Mouse (Mus musculus) fat pad, adult 2 months (tissue): ENCODE results near the gene Arhgef10l.
A peak's percentile ranks its signal among the peaks of the same experiment; 100 is the strongest.

Experiments used
- DNase-seq: peaks from one replicate; pipeline ENCODE4 v3.0.0-alpha.2; 2011; ENCODE audit warnings: low read depth, low spot score; ENCODE audit errors: extremely low read depth

Arhgef10l gene

DNA sequence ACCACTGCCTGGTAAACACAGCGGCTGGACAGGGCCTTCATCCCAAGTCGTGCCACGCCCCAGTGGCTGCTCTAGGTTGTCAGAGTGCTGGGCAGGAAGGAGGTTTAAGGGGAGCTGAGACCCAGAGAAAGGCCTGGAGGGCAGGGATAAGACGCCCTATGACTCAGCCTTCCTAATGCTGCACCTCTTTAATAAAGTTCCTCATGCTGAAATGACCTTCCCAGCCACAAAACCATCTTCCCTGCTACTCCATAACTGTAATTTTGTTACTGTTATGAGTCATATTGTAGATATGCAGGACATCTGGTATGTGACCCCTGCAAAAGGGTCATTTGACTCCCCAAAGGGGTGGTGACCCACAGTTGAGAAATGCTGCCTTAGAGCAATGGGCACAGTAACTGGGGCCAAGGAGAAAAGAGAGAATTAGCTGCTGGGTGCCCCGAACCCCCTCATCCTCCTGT, 128.2 kb downstream of the Arhgef10l start:
- no peak for DNase-seq

- DNase-seq = no peak
These were observed 130.5 kb downstream of the Arhgef10l start for GRCm38 (mm10) chr4:140535323-140535722.

GRCm38 (mm10) chr4:140532270-140532669, 133.5 kb downstream of the Arhgef10l start:
- DNase-seq = no peak

DNA sequence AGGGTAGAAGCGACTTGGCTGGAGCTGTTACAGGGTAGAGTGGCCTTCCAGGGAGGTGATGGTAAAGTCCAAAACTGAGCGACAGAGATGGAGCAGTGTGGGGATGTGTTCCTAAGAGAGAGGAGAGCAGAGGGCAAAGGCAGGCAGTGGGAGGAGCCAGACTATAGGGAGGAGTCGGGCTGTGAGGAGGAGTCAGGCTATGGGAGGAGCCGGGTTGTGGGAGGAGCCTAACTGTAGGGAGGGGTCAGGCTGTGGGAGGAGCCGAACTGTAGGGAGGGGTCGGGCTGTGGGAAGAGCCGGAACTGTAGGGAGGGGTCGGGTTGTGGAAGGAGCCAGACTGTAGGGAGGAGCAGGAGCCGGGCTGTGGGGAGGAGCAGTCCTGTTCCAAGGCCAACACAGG, 134.8 kb downstream of the Arhgef10l start:
- no peak for DNase-seq

DNA sequence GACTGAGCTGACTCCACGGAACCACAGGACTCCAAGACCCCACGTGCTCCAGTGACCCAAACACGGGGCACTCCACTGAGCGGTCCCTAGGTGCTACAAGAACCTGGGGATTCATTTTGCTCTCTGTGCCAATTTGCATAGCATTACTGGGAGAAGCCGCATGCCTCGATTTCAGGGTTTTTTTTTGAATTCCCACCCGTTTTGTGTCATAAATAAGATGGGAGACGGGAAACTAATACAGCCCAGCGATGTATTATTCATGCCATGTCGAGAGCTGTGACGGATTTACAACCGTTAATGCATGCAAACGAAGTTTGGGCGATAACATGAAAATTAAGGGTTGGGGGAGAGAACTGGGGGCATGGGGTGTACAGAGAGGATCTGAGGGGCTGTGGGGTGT, 136.1 kb downstream of the Arhgef10l start:
- DNase-seq = no peak

DNA sequence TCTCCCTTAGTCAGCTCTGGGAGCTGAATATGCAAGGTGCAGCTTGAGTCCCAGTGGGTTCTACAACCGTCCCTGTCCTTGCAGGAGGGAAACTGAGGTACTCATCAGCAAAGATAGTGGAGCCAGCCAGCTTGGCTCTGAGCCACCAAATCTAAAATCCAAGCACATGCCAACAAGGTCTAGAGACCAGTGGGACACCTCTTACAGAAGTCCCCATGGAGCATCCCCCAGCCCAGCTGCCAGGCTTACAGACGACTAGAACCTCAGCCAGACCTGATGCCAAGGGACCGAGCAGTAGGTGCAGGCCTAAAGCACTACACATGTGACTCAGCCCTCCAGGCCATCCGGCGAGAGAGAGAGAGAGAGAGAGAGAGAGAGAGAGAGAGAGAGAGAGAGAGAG, 137.4 kb downstream of the Arhgef10l start:
- DNase-seq = no peak

DNA sequence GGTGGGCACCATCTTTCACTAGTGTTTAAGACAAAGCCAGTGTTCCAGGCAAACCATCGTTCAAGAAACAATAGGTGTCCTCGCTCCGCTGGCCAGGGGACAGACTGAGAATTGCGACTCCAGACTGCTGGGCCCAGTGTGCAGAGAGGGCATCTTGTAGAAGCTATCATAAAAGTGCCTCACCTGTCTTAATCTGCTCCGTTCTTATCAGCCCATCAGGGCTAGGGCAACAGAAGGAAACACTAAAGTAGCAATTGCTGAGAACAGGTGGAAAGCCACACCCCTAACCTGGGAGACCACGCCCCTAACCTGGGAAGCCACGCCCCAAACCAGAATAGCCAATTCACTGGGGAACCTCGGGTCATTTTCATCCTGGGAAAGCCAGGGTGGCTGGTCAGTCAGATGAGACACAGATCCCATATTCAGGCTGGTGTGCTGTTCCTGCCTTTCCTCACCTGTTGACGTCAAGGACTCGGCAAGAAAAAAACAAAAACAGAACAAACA, 140.1 kb downstream of the Arhgef10l start:
- no peak for DNase-seq

DNA sequence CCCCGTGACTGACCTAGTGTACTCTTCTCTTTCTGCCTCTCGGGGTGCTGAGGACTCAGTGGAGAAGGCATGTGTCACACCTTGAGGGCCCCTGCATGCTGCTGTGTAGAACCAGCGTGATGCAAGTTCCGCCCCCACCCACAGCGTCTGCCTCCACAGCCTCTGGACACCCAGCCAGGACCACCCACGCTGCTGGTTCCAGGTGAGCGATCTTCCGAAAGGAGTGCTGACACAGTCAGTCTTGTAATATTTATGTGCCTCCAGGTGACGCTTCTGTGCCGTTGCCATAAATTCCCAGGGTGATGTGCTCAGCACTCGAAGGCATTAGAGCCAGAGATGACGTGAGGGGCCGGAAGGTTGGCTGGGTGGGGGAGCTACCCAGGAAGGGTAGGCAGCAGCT, 140.9 kb downstream of the Arhgef10l start:
- peak; percentile 2 for DNase-seq

GRCm38 (mm10) chr4:140522873-140523272, 142.9 kb downstream of the Arhgef10l start:
- DNase-seq = no peak

DNA sequence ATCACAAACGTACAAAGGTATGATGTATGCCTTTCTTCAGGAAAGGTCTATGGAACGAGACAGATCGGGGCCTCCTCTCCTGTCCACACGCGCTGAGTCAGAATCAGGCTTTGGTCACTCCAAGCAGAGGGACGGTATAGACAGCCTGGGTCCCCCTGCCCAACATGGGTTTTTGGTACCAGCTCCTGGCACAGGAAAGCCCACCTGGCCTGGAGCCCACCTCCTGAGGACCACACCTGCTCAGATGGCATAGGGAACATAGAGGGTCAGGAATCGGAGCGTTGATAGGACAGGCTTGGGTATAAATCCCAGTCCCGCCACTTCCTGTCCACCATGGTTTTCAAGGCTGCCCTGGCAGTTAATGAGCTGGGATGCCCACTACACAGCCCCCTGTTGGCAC, 145.1 kb downstream of the Arhgef10l start:
- no peak for DNase-seq

DNA sequence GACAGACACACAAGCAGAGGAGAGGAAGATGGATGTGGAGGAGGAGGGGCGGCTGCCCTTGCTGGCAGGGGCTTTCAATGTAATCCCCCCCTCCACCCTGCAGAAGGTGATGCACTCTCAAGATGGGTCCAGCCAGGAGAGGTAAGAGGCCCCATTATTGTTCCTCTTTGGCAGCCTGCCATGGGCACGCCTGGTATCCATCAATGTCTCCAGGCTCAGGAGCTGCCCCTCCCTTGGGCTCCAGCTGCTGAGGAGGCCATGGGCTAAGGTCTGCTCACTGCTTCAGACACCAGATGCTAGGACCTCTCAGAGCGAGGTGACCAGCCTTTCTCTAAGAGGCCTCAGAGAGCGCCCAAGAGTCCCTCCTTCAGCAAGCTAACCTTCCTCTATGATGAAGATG, 152.0 kb downstream of the Arhgef10l start:
- DNase-seq = no peak

GRCm38 (mm10) chr4:140509856-140510255, 156.0 kb downstream of the Arhgef10l start:
- no peak for DNase-seq

GRCm38 (mm10) chr4:140507172-140507714, 158.6 kb downstream of the Arhgef10l start:
- no peak for DNase-seq

DNA sequence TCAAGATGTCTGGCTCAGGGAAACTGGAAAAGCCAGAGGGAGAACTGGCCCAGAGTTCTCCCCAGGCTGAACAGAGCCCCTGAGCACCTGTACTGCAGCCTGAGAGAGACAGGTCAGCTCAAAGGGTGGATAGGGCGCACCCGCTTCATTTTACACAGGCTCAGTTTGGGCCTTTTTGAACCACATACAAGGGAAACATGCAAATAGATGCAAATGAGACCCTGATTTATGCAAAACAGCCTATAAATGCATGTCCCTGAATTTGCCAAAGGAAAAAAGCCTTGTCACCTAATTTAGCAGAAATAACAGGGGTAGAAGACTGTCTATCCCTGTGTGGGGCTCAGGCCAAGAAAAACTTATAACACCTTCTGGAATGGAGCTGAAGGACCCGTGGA, 160.2 kb downstream of the Arhgef10l start:
- DNase-seq = no peak

GRCm38 (mm10) chr4:140504921-140505607, 160.7 kb downstream of the Arhgef10l start:
- DNase-seq = no peak

GRCm38 (mm10) chr4:140504067-140504913, 161.5 kb downstream of the Arhgef10l start:
- DNase-seq = no peak

- DNase-seq = no peak
These were observed 165.0 kb downstream of the Arhgef10l start for GRCm38 (mm10) chr4:140500766-140501165.

DNA sequence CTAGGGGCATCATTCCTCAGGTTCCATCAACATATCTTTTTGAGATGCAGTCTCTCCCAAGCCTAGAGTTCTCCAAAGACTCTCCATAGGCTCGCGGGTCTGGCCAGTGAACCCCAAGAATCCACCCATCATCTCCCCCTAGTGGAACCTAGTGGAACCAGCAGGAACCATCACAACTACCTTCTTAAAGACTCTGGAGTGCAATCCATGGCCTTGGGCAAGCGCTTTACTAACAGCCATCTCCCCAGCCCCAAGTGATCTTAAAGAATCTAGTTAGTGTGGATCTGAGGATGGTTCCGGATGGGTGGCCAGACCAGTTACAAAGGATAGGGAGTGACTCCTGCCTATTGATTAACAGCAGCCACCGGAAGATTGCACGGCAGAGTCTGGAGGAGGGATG, 166.2 kb downstream of the Arhgef10l start:
- no peak for DNase-seq

GRCm38 (mm10) chr4:140497169-140497568, 168.6 kb downstream of the Arhgef10l start:
- DNase-seq = no peak

- DNase-seq = no peak
These were observed 174.3 kb downstream of the Arhgef10l start for GRCm38 (mm10) chr4:140491555-140491954.

GRCm38 (mm10) chr4:140485442-140485841, 180.4 kb downstream of the Arhgef10l start:
- no peak for DNase-seq

- DNase-seq = no peak
These were observed 182.7 kb downstream of the Arhgef10l start for GRCm38 (mm10) chr4:140483134-140483533.
